Mouse (Mus musculus) CD4-positive, CD25-positive, alpha-beta regulatory T cell, adult 2 months (primary cell): ENCODE results near the gene Cfap44.

ENCODE experiments used
- DNase-seq: peaks from one replicate; pipeline ENCODE4 v3.0.0-alpha.2; 2012; ENCODE audit warnings: low read depth, low spot score

Gene Cfap44

GRCm38 (mm10) chr16:44494441-44495108 lies 100.0 kb downstream of the Cfap44 start:
- peak; percentile 30 for DNase-seq

GRCm38 (mm10) chr16:44496971-44497464 lies 102.4 kb downstream of the Cfap44 start:
- DNase-seq = peak; percentile 66

GRCm38 (mm10) chr16:44498447-44498846 lies 103.9 kb downstream of the Cfap44 start:
- no peak for DNase-seq

DNA sequence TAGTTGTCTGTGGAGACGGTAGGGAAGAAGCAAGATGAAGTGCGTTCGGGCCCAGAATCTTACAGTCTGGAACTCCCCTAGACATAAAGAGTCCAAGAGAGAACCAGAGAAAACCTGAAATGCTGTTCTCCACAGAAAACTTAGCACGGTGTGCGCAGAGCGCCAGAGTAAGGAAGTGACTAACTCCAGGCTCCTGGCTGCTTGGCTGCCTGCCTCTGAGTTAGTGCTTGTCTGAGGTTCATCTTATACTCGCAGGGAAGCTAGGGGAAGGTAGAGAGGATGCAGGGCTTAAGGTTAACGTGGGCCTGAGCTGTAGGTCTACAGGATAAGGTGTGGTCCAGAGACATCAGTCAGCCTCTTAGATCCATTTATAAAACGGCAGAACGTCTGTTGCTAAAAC lies 107.2 kb downstream of the Cfap44 start:
- no peak for DNase-seq

DNA sequence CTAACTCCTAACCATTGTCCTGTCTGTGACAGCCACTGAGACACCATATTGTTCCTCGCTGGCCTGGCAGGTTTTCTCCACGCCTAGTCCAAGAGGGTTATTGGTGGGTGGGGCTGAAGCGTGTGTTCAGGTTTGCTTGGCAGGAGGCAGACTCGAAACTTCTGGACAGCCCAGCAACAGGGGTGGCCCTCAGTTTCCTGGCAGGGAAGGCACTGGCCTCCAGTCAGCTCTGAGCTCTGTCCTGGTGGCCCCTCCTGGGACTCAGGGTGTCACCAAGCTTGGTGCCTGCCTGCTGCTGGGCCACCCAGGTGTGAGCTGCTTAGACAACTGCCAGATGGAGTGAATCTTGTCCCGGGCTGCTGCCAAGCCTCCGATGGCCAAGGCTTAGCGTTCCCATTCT lies 107.7 kb downstream of the Cfap44 start:
- no peak for DNase-seq

DNA sequence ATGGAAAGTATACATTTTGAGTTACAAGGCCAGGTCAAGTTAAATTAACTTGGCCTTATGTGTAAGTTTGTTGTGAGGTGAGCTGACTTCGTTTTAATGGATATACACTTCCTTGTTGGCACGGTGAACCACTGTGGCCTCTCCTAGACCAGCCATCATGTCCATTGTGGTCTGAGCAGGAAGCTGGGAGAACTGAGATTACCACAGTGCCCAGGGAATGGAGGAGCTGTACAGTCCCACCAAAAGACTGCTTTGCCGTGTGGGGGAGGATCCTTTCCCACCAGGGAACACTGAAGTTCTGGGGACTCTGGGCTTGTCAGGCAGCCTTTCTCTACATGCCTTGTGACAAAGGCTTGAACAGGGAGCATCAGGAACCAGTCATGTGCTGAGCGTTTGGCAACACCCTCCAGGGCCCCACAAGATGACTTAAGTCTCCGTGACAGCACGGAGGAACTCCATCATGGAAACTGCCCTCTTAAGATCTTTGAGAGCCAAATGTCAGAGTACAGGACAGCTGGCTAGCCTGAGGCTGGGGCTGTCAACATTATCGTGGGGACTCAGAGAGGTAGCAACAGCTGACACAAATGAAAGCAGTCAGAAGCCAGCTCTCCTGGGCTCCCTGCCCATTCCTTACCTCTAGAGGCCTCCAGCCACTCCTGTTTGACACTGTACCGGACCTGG lies 108.4 kb downstream of the Cfap44 start:
- DNase-seq = peak; percentile 30

GRCm38 (mm10) chr16:44505243-44505642 lies 110.6 kb downstream of the Cfap44 start:
- DNase-seq = no peak

DNA sequence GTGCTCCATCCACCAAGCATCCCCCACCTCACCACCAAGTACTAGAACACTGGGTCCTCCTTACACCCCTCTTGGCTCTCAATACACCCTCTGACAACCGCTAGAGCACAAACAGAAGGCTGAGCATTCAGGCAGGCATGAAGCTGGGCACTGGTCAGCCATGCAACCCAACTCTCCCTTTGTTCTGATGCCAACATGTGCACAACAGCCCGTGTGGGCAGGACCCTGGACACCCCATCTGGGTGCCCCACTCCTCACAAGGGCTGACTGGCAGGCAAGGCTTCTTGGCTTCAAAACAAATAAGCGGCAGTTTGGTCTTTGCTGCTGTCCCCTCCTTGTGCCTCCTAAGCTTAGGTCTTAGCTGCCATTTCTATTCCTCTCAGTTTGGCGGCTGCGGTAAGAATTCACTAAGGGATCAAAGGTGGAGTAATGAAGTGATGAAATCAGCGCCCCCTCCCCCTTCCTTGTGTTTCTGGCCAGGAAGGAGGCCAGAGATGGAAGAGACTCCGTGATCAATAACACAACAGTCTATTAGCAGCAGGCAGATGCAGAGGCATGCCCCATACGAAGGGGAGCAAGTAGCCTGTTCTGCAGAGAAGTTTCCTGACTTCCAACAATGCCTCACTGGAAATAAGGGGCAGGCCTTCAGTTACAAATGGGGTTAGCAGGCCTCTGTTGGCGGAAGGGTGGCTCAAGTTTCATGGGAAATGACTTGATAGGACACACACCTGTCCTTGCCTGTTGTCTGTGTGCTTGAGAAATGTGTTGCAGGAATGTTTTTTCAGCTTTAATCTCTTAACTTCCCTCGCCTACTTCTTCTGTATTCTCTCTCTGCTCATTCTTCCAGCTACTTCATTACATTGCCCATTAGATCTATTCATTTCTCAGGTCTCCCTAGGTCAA lies 112.7 kb downstream of the Cfap44 start:
- no peak for DNase-seq

DNA sequence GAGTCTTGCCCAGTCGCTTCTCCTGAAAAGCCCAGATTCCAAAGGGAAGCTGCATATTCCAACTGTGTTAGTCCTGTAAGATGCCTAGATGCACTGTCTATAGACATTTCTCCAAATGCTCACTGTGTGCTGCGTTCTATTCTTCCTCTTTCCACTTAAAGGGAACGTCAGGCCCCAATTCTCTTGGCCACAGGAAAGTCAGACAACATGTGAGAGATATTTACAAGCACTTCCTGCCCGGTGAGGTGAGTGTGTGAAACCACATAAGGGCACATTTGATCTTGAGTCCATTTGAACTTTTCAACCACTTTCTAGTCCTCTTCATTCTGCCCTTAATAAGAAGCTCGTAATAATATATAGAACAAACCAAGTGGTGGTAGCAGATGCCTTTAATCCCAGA lies 113.4 kb downstream of the Cfap44 start:
- DNase-seq = peak; percentile 13

- no peak for DNase-seq
These were observed 114.2 kb downstream of the Cfap44 start for GRCm38 (mm10) chr16:44508772-44509171.

DNA sequence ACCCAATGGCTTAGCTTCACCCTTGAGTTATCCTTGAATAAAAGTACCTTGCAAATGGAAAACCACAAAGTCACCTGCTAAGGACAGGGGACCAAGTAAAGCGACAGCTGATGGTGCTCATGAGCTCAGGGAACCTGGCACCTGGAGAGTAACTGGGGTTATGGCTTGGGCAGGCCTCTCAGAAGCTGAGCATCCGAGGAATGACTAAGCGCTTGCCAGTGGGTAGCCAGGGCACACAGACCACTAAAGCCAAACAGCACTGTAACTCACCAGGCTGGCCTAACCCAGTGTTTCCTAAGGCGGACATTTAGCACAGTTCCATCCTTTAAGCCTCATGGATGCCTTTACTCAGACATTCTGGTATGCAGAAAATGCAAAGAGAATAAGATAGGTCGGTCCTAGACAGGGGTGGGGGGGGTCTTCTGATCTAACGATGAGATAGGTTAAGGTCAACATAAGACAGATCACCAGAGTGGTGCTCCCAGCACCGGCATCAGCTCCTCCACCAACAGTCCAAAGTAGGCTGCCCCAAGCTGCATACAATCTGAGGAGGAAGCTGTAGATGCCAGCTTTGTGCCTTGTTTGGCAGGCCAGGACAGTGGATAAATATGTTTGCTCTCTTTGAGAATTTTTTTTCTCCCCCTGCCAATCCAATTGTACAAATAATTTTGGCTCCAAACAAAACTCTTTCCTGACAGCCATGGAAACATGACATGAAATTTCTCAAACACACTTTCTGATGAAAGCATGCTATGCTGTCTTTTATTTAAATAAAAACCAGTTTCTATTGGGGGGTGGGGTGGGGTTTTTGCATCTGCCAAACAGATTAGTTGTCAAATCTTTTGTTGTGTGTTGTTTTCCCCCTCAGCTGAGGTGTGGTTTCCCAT lies 115.1 kb downstream of the Cfap44 start:
- DNase-seq = no peak

- no peak for DNase-seq
These were observed 116.1 kb downstream of the Cfap44 start for GRCm38 (mm10) chr16:44510521-44511213.

GRCm38 (mm10) chr16:44516498-44516897 lies 121.9 kb downstream of the Cfap44 start:
- DNase-seq = no peak

DNA sequence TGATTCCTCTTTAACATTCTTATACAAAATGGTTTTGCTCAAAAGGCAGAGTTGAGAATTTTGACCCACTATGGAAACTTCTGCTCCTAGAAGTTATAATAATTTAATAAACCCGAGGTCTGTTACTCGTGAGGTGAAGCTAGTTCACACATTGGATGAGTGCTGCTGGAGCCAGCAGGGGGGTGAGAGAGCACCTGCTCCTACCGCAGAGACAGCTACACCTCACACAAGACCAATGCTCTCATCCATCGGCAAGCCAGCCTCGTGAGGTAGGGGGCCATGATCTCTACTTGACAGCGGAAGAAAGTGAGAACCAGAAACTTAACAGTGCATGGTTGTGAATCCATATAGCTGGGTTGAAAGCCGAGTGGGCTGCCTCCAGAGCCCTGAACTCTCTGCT lies 129.0 kb downstream of the Cfap44 start:
- DNase-seq = no peak

DNA sequence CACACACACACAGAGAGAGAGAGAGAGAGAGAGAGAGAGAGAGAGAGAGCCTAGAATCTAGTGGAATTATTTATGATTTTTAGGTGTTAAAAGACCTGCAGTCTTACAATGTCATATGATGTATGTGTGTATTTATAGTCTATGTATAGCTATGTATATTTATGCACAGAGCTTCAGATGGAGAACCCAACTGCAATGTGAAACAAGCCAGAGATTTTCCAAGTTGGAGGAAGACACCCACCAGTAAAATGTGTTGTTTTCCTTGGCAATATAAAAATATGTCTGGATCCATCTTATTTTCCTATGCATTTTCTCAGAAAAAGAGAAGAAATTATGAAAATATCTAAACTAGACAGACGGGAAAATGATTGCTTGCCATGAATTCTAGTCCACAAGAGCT lies 131.4 kb downstream of the Cfap44 start:
- no peak for DNase-seq

DNA sequence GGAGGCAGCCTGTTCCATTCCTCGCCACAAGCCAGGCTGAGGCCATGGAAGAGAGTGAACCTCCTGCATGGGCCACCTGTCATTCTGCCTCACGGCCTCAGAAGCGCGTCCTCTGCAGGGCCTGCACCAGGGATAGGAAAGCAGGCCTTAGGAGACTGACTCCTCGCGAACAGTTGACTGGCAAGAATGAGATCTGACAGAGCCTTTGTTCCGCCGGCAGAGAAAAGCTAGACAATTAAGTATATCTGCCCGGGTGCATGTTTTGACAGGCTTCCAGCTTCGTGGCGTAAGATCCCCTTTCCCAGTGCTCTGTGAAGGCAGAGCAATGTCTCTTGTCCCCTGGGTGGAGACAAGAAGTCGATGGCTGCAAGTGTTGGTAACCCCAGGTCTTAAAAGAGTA lies 132.1 kb downstream of the Cfap44 start:
- DNase-seq = no peak

GRCm38 (mm10) chr16:44527218-44527905 lies 132.8 kb downstream of the Cfap44 start:
- DNase-seq = no peak

- DNase-seq = no peak
These were observed 134.4 kb downstream of the Cfap44 start for GRCm38 (mm10) chr16:44528955-44529354.

DNA sequence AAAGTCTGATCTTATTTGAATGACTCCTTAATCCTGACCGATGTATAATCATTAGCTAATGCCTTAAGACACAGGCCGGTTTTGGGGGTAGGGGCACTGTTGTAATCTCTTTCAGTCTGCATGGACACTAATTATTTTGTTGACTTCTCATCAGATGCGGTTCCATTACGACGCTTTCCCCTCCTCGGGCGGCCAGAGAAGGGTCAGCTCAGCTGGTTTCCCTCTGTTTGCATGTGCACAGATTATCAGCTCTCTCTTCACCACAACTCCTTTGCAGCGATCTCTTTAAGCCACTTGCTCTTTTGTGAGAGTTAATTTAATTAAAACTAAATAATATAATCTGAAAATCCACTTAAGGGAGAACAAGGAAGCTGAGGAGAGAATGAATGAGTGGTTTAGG lies 135.1 kb downstream of the Cfap44 start:
- DNase-seq = no peak

- no peak for DNase-seq
These were observed 135.6 kb downstream of the Cfap44 start for GRCm38 (mm10) chr16:44530191-44530590.
